Mouse (Mus musculus): ENCODE measurements around the gene Tpp2.
"Not testable (repeated sequence)": the region's sequence is repeated elsewhere in the genome, so short reads cannot be mapped to it uniquely, and the experiment has no call there.

Tpp2 gene

GRCm38 (mm10) chr1:44019934-44020333 lies 86.5 kb downstream of the Tpp2 start, which contains the start of gene Mettl21c:
TSS of gene Mettl21c (minus strand) at chr1:44020034.
- no peak for DNase-seq (ENCODE audit: low spot score in 2 of 2)

GRCm38 (mm10) chr1:44022656-44023055 lies 89.2 kb downstream of the Tpp2 start:
- DNase-seq (ENCODE audit: low spot score in 2 of 2): no peak

GRCm38 (mm10) chr1:44027651-44028050 lies 94.2 kb downstream of the Tpp2 start:
- no peak for DNase-seq (ENCODE audit: low spot score in 2 of 2)

- no peak for DNase-seq (ENCODE audit: low spot score in 2 of 2)
Measured at GRCm38 (mm10) chr1:44032213-44032612, 98.8 kb downstream of the Tpp2 start.

- DNase-seq (ENCODE audit: low spot score in 2 of 2): no peak
Measured at GRCm38 (mm10) chr1:44032948-44033347, 99.5 kb downstream of the Tpp2 start.

- DNase-seq (ENCODE audit: low spot score in 2 of 2): no peak
Measured at GRCm38 (mm10) chr1:44041797-44042554, 108.5 kb downstream of the Tpp2 start.

GRCm38 (mm10) chr1:44042555-44042915 lies 109.1 kb downstream of the Tpp2 start:
- DNase-seq (ENCODE audit: low spot score in 2 of 2): no peak

GRCm38 (mm10) chr1:44045689-44046088 lies 112.2 kb downstream of the Tpp2 start:
- not testable (repeated sequence) for DNase-seq (ENCODE audit: low spot score in 2 of 2)

- DNase-seq (ENCODE audit: low spot score in 2 of 2): no peak
Measured at GRCm38 (mm10) chr1:44046556-44046955, 113.1 kb downstream of the Tpp2 start.
